ENCODE assay signal across 8 mouse cellular contexts in the genomic region with DNA sequence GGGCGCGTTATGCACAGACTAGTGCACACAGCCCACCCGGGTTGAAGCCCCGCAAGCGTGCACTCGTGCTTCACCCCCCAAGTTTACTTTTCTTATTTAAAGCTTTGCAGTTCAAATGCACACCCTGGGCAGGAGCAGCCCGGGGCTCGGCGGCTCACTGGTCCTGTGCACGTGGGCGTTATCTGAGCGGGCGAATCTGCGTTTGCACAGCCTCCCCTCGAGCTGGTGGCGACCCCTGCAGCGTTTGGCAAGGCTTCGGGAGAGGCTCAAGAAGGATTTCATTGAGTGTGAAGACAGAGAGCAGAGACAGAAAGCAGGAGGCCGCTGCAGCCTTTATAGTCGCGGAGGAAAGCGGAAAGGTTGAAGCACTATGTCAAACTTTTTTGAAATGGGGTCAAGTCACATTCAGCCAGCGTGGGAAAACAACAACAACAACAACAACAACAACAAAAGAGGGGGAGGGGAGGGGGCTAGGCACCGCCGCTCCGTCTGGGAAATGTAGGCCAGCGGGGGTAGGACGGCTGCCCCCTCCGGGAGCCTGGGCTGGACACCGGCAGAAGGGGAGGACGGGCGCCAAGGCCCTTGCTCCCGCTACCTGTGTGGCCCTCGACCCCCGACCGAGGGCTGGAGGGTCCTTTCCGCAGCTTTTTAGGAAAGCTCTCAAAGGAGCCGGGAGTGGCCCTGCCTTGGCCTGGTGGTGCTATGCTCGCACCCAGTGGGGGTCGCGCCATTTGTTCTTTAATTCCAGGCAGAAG.
DNase-seq lines count a peak whose midpoint lies in the region; ATAC-seq lines count a peak whose summit lies in the region.

No protein-coding gene starts in this region.

- no peaks in the 10 kb centered on the region for H3K9me3 ChIP-seq in embryonic facial prominence, embryonic 13.5 days
- H3K9me3 ChIP-seq in hindbrain, embryonic 15.5 days, result no peaks in the 10 kb centered on the region
- H3K9me3 ChIP-seq in liver, embryonic 11.5 days (ENCODE audit: control insufficient read depth, low read length), result no peaks in the 10 kb centered on the region

- intact Hi-C loops in gastrocnemius, postnatal 36 days (cut with DNase I), result no loop called here

- WGBS in embryonic facial prominence, embryonic 13.5 days, result under 1% methylated on average over 41 of the region's 41 CpGs
- WGBS in hindbrain, embryonic 15.5 days, result under 1% methylated on average over 41 of the region's 41 CpGs
- WGBS in liver, embryonic 11.5 days, result 1% methylated on average over 41 of the region's 41 CpGs

- DNase-seq in right cerebral cortex, postnatal 4 days, result peak; percentile 3
- DNase-seq in right cerebral cortex, postnatal 36 days (ENCODE audit: low spot score in 2 of 2), result no peak
- DNase-seq in liver, embryonic 11.5 days (ENCODE audit: low spot score), result peak; percentile 34
- peak; percentile 54 for DNase-seq in retina, postnatal 1 day
- DNase-seq in gastrocnemius, postnatal 36 days, result no peak
- DNase-seq in spleen, postnatal 14 days (ENCODE audit: low spot score in 2 of 2), result no peak

- peaks cover 29% of the 10 kb centered on the region for H3K4me1 ChIP-seq in embryonic facial prominence, embryonic 13.5 days
- H3K4me1 ChIP-seq in hindbrain, embryonic 15.5 days (replicated peaks), result peaks cover 34% of the 10 kb centered on the region
- no peaks in the 10 kb centered on the region for H3K4me1 ChIP-seq in liver, embryonic 11.5 days (replicated peaks; ENCODE audit: control insufficient read depth, insufficient read depth, low read length)

- H3K27me3 ChIP-seq in embryonic facial prominence, embryonic 13.5 days, result peaks cover 64% of the 10 kb centered on the region
- H3K27me3 ChIP-seq in hindbrain, embryonic 15.5 days, result peaks cover 55% of the 10 kb centered on the region
- peaks cover 37% of the 10 kb centered on the region for H3K27me3 ChIP-seq in liver, embryonic 11.5 days (replicated peaks; ENCODE audit: control insufficient read depth, insufficient read depth, low read length)

- H3K27ac ChIP-seq in embryonic facial prominence, embryonic 13.5 days, result no peak overlapping the region
- H3K27ac ChIP-seq in hindbrain, embryonic 15.5 days (replicated peaks), result no peak overlapping the region
- no peak overlapping the region for H3K27ac ChIP-seq in liver, embryonic 11.5 days (ENCODE audit: low read depth, low read length)

- ATAC-seq in embryonic facial prominence, embryonic 13.5 days (ENCODE audit: insufficient number of reproducible peaks, insufficient read depth, low FRiP score, low TSS enrichment, low read depth), result no peak
- peak; percentile 28; the same call in 1 of the 2 replicates for ATAC-seq in hindbrain, embryonic 15.5 days (ENCODE audit: low FRiP score, low read depth)
- no peak for ATAC-seq in liver, embryonic 11.5 days (replicated peaks; ENCODE audit: low FRiP score)

- H3K36me3 ChIP-seq in embryonic facial prominence, embryonic 13.5 days, result no peaks in the 10 kb centered on the region
- H3K36me3 ChIP-seq in hindbrain, embryonic 15.5 days, result no peaks in the 10 kb centered on the region
- no peaks in the 10 kb centered on the region for H3K36me3 ChIP-seq in liver, embryonic 11.5 days (ENCODE audit: control insufficient read depth, insufficient read depth, low read length)

- peak overlapping the region; percentile 95 for H3K4me2 ChIP-seq in embryonic facial prominence, embryonic 13.5 days
- peak overlapping the region; percentile 97 for H3K4me2 ChIP-seq in hindbrain, embryonic 15.5 days
- peak overlapping the region; percentile 81 for H3K4me2 ChIP-seq in liver, embryonic 11.5 days

- peak overlapping the region; percentile 52 for H3K4me3 ChIP-seq in embryonic facial prominence, embryonic 13.5 days
- peak overlapping the region; percentile 51 for H3K4me3 ChIP-seq in hindbrain, embryonic 15.5 days
- peak overlapping the region; percentile 50 for H3K4me3 ChIP-seq in liver, embryonic 11.5 days (ENCODE audit: low read depth, low read length)

- H3K9ac ChIP-seq in embryonic facial prominence, embryonic 13.5 days, result no peak overlapping the region
- H3K9ac ChIP-seq in hindbrain, embryonic 15.5 days, result no peak overlapping the region
- no peak overlapping the region for H3K9ac ChIP-seq in liver, embryonic 11.5 days (ENCODE audit: low read depth, low read length)

Comparison
In these comparisons a context has a peak if more than half of its experiments do, and no peak if none do; other contexts are left out.
1. DNase-seq: peak in right cerebral cortex, postnatal 4 days (single experiment), liver, embryonic 11.5 days (single experiment) and retina, postnatal 1 day (single experiment); none in right cerebral cortex, postnatal 36 days (0 of 2), gastrocnemius, postnatal 36 days (0 of 2) and spleen, postnatal 14 days (0 of 2).
2. Peak in every context shown above with its lines, with median percentiles within 50 percentile points of each other: H3K4me2 ChIP-seq and H3K4me3 ChIP-seq.